Mouse (Mus musculus) heart, embryonic 12.5 days (tissue): ENCODE data around the gene Gli1. TPM values are rescaled to one million over a fixed set of nuclear protein-coding genes. Genes with fewer than 3 reads are reported as not detected.

Experiments used
- ATAC-seq: fragments of 200-750 bp; cut with Nextera tagmentation; 2 replicates; pipeline ENCODE4 v1.8.0; 2017; ENCODE audit warnings: moderate TSS enrichment, moderate library complexity; ENCODE audit not compliant: insufficient number of reproducible peaks, low FRiP score
- H3K27ac ChIP-seq: fragments of 300-500 bp; sonication (generic); 2 replicates; pipeline ENCODE4 v1.5.1; 2016; ENCODE audit warnings: mild to moderate bottlenecking, moderate library complexity; ENCODE audit not compliant: poor library complexity, severe bottlenecking
- H3K27me3 ChIP-seq: fragments of 300-500 bp; sonication (generic); replicated peaks from 2 replicates; pipeline ENCODE4 v1.6.1; 2016; ENCODE audit warnings: mild to moderate bottlenecking, moderate library complexity
- H3K36me3 ChIP-seq: fragments of 300-500 bp; sonication (generic); 2 replicates; pipeline ENCODE4 v1.6.1; 2016; ENCODE audit warnings: mild to moderate bottlenecking, moderate library complexity
- H3K4me1 ChIP-seq: fragments of 300-500 bp; sonication (generic); replicated peaks from 2 replicates; pipeline ENCODE4 v1.6.1; 2016; ENCODE audit warnings: mild to moderate bottlenecking
- H3K4me2 ChIP-seq: fragments of 300-500 bp; sonication (generic); 2 replicates; pipeline ENCODE4 v1.6.1; 2016; ENCODE audit warnings: mild to moderate bottlenecking, moderate library complexity
- H3K4me3 ChIP-seq: fragments of 300-500 bp; sonication (generic); 2 replicates; pipeline ENCODE4 v1.5.1; 2016; ENCODE audit warnings: mild to moderate bottlenecking
- H3K9ac ChIP-seq: fragments of 300-500 bp; sonication (generic); 2 replicates; pipeline ENCODE4 v1.6.1; 2016; ENCODE audit warnings: mild to moderate bottlenecking, moderate library complexity
- H3K9me3 ChIP-seq: fragments of 300-500 bp; sonication (generic); replicated peaks from 2 replicates; pipeline ENCODE4 v1.6.1; 2016; ENCODE audit warnings: mild to moderate bottlenecking, moderate library complexity
- WGBS: fragments of 180-500 bp; shearing (Covaris S2); methylation state at CpG from one replicate; pipeline ENCODE4 v1.1.7; 2016; 5-methylcytosine and 5-hydroxymethylcytosine counted together
- polyA plus RNA-seq: library from polyadenylated mRNA; unstranded; fragments of >200 nt; fragmentation: Nextera tagmentation; extraction: Ambion mirVana; gene quantifications from 2 replicates; pipeline ENCODE4 v1.2.1, GENCODE M21; 2016

Gene Gli1
- polyA plus RNA-seq, 1 experiment from 2014 or later, result 0.31 TPM

DNA sequence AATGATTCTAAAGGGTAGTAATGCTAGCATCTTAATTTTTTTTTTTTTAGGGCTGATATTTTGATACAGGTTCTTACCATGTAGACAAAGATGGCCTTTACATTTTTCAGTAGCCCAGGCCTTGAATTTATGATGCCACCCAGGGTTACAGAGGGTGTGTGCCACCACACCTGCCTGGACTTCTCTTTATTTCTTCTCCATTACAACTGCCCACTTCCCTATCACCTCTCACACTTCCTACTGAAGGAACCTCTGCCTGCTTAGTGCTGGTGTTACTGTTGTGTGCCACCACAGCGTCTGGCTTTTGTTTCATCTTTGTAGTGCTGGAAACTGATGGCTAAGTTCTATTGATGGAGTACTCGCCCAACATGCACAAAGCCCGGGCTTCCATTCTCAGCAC is 18.9 kb upstream of the Gli1 start:
- Histone ChIP-seq H3K4me3 (no peak overlapping the region), H3K9me3 (peaks cover 4% of the 10 kb centered on the region; the same call in 1 of the 2 replicates), H3K9ac (no peak overlapping the region), H3K4me1 (no peaks in the 10 kb centered on the region), H3K27ac (no peak overlapping the region), H3K4me2 (no peak overlapping the region), H3K27me3 (no peaks in the 10 kb centered on the region; the same call in 1 of the 2 replicates), H3K36me3 (no peaks in the 10 kb centered on the region)
- WGBS, result 73% methylated on average over 3 of the region's 3 CpGs
- ATAC-seq, result no peak

DNA sequence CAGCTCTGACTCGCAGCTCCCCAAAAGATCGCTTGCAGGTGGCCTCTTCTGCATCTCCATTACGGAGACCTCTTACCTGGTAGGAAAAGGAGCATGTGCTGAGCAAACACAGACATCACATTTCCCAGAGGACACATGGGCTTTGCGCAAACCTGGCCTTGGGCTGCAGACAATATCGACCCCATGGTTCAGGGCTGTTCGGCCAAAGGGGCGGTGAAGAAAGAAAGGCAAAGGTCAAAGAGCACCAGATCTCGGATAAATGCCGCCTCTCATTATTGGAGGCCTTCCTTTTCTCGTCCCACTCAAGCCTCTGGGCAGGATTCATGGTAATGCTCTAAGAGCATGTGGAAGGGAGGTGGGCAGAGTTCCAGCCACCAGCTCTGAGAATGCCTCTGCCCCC is 13.6 kb upstream of the Gli1 start:
- 83% methylated on average over 10 of the region's 10 CpGs for WGBS

DNA sequence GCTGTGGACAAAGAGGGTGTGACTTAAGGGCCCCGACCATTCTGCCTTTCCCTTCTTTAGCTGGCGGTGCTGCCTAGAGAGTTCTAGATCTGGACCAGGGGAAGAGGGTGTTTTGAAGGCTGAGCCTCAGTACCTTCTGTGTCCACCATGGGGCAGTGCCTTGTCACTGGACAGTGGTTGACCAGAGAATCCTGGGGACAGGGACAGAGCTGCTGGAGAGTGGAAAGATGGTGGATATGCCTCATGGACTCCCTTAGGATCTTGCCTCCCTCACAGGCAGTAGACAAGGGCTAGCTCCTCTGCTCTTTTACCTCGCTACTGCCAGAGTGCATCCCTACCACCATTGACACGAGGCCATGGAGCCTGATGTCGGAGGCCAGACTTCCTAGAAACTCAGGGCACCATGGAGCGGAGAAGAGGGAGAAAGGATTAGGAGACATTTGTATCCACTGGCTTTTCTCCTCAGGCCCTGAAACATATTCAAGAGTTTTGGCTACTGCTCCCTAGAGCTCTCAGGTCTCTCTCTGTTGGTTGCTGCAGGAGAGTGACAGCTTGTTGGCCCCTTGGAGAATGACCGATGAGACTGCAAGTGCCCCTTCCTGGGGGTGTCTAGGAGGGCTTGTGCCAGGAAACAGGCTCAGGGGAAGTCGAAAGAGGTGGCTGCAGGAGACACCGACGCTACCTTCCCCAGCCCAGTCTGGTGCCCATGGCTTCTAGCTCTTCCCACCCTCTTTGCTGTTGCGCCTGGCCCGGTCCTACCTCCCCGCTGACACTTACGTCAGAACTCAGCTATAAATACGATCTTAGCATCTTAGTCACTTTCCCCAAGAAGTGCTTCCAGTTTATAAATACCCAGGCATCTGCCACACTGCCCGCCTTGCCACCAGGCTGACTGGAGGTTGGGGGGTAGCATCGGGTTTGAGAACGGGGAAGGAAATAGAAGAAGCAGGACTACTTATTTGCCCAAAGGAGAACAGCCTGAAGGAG is 12.4 kb upstream of the Gli1 start, which contains the start of gene Inhbe:
Gene Inhbe (minus strand): TSS at position 503 of the 987 bp plus-strand sequence.
- Histone ChIP-seq H3K27ac (no peak within 1 kb of the TSS), H3K9ac (no peak within 1 kb of the TSS), H3K4me1 (peaks cover 8% of the 10 kb centered on the region; the same call in 1 of the 2 replicates), H3K27me3 (peaks cover 15% of the 10 kb centered on the region), H3K36me3 (no peaks in the 10 kb centered on the region), H3K9me3 (no peaks in the 10 kb centered on the region), H3K4me3 (no peak within 1 kb of the TSS), H3K4me2 (no peak within 1 kb of the TSS)
- WGBS, result 74% methylated on average over 18 of the region's 18 CpGs
- no peak for ATAC-seq

More for the DNA sequence above, 13.6 kb upstream of the Gli1 start:
- Histone ChIP-seq H3K36me3 (no peaks in the 10 kb centered on the region), H3K27me3 (peaks cover 15% of the 10 kb centered on the region), H3K4me2 (no peak overlapping the region), H3K27ac (no peak overlapping the region), H3K9ac (no peak overlapping the region), H3K4me3 (no peak overlapping the region), H3K9me3 (no peaks in the 10 kb centered on the region), H3K4me1 (peaks cover 8% of the 10 kb centered on the region; the same call in 1 of the 2 replicates)
- no peak for ATAC-seq

DNA sequence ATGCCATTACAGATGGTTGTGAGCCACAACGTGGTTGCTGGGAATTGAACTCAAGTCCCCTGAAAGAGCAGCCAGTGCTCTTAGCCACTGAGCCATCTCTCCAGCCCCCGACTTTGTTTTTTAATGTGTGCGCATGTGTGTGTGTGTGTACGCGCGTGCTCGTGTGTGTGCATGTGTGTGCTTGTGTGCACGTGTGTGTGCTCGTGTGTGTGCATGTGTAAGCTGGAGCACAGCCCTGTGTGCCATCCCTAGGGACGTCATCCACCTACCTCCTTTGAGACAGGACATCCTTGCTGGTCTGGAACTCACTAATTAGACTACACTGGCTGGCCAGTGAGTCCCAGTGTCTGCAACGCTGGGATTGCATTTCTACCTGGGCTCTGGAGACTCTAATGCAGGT is 11.0 kb upstream of the Gli1 start:
- Histone ChIP-seq H3K9me3 (no peaks in the 10 kb centered on the region), H3K27me3 (peaks cover 15% of the 10 kb centered on the region), H3K9ac (no peak overlapping the region), H3K4me1 (peaks cover 8% of the 10 kb centered on the region; the same call in 1 of the 2 replicates), H3K4me3 (no peak overlapping the region), H3K4me2 (no peak overlapping the region), H3K27ac (no peak overlapping the region), H3K36me3 (no peaks in the 10 kb centered on the region)
- ATAC-seq, result no peak
- WGBS, result 85% methylated on average over 11 of the region's 11 CpGs

DNA sequence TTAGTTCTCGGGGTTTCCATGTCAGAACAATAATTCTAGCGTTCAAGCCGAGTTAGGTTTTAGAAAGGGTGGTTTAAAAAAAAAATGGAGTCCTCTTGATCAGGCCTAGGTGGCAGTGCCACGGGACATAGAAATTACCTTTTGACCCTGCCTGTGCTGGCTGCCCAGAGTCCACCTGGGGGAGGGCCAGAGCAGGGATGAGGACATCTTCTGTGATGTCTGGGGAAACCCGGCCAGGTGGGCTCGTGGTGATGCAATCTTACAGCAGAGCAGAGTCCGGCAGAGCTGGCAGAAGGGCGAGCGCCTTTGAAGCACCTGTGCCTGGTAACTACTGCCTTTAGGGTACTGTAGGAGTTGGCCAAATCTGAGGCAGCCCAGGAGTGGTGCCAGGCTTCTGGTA is 10.4 kb upstream of the Gli1 start:
- no peak overlapping the region for H3K4me3 ChIP-seq
- no peaks in the 10 kb centered on the region for H3K9me3 ChIP-seq
- 84% methylated on average over 9 of the region's 9 CpGs for WGBS
- peaks cover 15% of the 10 kb centered on the region for H3K27me3 ChIP-seq
- ATAC-seq, result no peak
- no peak overlapping the region for H3K9ac ChIP-seq
- H3K4me2 ChIP-seq, result no peak overlapping the region
- no peaks in the 10 kb centered on the region for H3K36me3 ChIP-seq
- H3K27ac ChIP-seq, result no peak overlapping the region
- H3K4me1 ChIP-seq, result peaks cover 8% of the 10 kb centered on the region; the same call in 1 of the 2 replicates

DNA sequence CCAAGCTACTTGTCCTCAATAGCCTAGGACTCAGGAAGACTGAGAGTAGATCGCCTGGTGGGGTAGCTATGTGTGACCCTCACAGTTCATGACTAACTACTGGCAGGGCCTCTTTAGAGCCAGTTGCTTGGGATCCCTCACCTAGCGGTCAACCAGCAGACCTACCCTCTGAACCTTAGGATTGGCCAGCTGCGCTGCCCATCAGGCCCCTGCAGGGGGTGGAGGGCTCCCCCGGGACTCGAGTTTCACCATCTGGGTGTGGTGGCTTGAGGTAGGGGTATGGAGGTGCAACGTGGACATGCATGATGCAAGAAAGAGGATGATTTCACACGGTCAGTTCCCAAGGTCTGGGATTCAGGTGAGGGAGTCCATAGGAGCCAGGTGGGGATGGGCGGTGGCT is 9.9 kb upstream of the Gli1 start:
- Histone ChIP-seq H3K9ac (no peak overlapping the region), H3K9me3 (no peaks in the 10 kb centered on the region), H3K4me3 (no peak overlapping the region), H3K36me3 (no peaks in the 10 kb centered on the region), H3K4me1 (peaks cover 8% of the 10 kb centered on the region; the same call in 1 of the 2 replicates), H3K4me2 (no peak overlapping the region), H3K27ac (no peak overlapping the region), H3K27me3 (peaks cover 15% of the 10 kb centered on the region)
- no peak for ATAC-seq
- 64% methylated on average over 8 of the region's 8 CpGs for WGBS

DNA sequence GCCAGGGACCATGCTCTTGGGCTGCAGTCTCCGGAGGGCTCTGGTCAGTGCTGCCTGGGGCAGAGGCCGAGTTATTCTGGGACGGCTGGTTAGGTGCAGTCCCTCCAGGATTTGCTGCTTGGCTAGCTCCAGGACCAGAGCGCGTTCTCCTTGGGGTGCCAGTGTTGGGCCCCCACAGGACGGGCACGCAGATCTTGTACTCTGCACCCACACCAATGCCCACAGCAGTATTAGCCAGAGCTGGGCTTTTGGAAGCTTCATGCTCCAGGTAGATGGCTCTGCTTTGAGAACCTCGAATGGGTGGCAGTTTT is 9.5 kb upstream of the Gli1 start:
- no peaks in the 10 kb centered on the region for H3K9me3 ChIP-seq
- H3K27me3 ChIP-seq, result peaks cover 15% of the 10 kb centered on the region
- peak overlapping the region; percentile 65; the same call in 1 of the 2 replicates for H3K4me2 ChIP-seq
- H3K27ac ChIP-seq, result no peak overlapping the region
- H3K4me3 ChIP-seq, result no peak overlapping the region; the same call in 1 of the 2 replicates
- ATAC-seq, result no peak
- peak overlapping the region; percentile 57; the same call in 1 of the 2 replicates for H3K9ac ChIP-seq
- no peaks in the 10 kb centered on the region for H3K36me3 ChIP-seq
- WGBS, result 76% methylated on average over 8 of the region's 8 CpGs
- H3K4me1 ChIP-seq, result peaks cover 8% of the 10 kb centered on the region; the same call in 1 of the 2 replicates

DNA sequence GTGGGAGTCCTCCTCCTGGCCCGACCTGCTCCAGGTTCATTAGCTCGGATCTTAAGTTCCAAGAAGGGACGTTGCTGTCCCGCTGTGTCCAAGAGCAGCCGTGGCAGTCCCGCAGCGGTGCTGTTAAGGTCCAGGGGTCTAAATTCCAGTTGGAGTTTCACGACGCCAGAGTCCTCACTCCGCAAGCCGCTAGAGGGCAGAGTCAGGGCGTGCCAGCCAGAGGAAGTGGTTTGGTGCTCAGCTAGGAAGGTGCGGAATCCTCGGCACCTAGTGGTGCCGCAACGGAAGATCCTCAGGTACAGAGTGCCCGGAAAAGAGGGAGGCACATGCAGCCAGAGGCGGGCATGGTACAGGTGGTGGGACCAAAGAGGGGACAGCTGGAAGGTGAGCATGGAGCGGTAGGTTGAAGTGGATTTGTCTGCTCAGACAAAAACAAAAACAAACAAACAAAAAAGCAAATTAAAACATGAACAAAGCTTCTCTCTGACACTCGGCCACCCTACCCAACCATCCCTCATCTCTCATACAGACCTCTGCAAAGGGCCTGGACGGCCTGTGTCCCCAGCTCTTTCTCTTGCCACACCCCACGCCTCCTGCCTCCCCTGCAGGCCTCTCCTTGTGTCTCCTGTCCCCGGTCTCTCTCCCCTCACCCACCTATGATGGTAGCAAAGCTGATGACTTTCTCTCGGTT is 9.0 kb upstream of the Gli1 start:
- H3K27ac ChIP-seq, result no peak overlapping the region
- no peaks in the 10 kb centered on the region for H3K9me3 ChIP-seq
- H3K4me3 ChIP-seq, result peak overlapping the region; percentile 30
- peak overlapping the region; percentile 57; the same call in 1 of the 2 replicates for H3K9ac ChIP-seq
- ATAC-seq, result peak; percentile 58
- peaks cover 8% of the 10 kb centered on the region; the same call in 1 of the 2 replicates for H3K4me1 ChIP-seq
- peak overlapping the region; percentile 65 for H3K4me2 ChIP-seq
- H3K27me3 ChIP-seq, result peaks cover 15% of the 10 kb centered on the region
- 10% methylated on average over 24 of the region's 24 CpGs for WGBS
- H3K36me3 ChIP-seq, result no peaks in the 10 kb centered on the region

DNA sequence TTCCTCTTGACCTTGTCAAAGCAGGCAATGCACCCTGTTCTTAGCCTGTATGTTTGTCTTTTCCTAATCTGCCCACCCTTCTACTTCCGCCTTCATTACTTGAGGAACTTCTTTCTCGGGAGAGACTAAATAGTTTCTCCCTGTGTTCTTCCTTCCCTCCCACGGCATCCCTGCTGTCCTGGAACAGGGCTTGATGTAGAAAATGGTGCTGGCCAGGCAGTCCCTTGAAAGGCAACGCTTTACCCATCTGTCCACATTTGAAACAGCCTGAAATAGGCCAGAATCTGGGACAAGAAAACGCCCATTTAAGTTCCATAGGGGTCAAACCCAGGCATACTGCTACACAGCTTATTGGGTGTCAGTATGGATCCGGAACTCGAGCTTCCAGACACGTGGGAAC is 8.0 kb upstream of the Gli1 start:
- 71% methylated on average over 8 of the region's 8 CpGs for WGBS
- ATAC-seq, result no peak
- H3K36me3 ChIP-seq, result no peaks in the 10 kb centered on the region
- H3K27me3 ChIP-seq, result peaks cover 15% of the 10 kb centered on the region
- H3K4me1 ChIP-seq, result peaks cover 8% of the 10 kb centered on the region; the same call in 1 of the 2 replicates
- H3K4me3 ChIP-seq, result no peak overlapping the region
- H3K9me3 ChIP-seq, result no peaks in the 10 kb centered on the region
- no peak overlapping the region for H3K9ac ChIP-seq
- H3K27ac ChIP-seq, result no peak overlapping the region
- no peak overlapping the region for H3K4me2 ChIP-seq

DNA sequence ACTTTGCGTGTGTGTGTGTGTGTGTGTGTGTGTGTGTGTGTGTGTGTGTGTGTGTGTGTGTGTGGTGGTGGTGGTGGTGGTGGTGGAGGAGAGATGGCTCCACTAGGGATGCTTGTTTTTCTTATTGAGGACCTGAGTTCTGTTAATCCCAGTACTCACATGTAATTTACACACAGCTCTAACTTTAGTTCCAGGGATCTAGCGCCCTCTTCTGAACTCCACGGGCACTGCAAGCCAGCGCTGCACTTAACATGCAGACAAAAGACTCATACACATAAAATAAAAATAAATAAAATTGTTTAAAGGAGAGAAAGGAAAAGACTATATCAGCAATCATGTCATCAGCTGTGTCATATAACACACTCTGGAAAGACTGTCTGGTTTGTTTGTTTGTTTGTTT is 7.2 kb upstream of the Gli1 start:
- Histone ChIP-seq H3K9me3 (no peaks in the 10 kb centered on the region), H3K36me3 (no peaks in the 10 kb centered on the region), H3K27me3 (peaks cover 12% of the 10 kb centered on the region), H3K4me3 (no peak overlapping the region), H3K9ac (no peak overlapping the region), H3K4me2 (no peak overlapping the region), H3K27ac (no peak overlapping the region), H3K4me1 (peaks cover 8% of the 10 kb centered on the region; the same call in 1 of the 2 replicates)
- ATAC-seq, result no peak
- WGBS, result 58% methylated on average over 4 of the region's 4 CpGs

DNA sequence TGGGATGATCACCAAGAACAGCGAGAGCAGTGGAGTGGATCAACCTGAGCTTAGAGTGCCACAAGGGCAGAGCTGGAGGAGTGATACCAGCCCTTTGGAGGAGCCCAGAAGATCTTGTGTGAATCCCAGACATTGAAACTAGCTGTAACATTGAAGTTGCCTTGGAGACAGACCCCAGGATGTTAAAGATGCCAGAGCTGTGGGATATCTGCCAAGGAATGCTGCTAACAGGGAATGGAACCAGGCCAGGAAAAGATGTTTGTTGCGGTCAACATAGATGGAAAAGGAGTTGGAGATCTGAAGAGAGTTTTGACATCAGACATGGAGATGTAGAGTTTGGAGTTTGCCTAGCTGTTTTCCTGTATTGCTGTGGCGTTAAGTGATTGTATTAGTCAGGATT is 4.4 kb upstream of the Gli1 start:
- Histone ChIP-seq H3K9me3 (no peaks in the 10 kb centered on the region), H3K36me3 (no peaks in the 10 kb centered on the region), H3K4me1 (peaks cover 16% of the 10 kb centered on the region), H3K4me3 (no peak overlapping the region), H3K27me3 (peaks cover 12% of the 10 kb centered on the region), H3K9ac (no peak overlapping the region), H3K27ac (no peak overlapping the region), H3K4me2 (no peak overlapping the region)
- ATAC-seq, result no peak
- WGBS, result 77% methylated on average over 3 of the region's 3 CpGs
